Mouse (Mus musculus): ENCODE data around the gene Pdzrn4.

Pdzrn4 gene

GRCm38 (mm10) chr15:92746081-92746480 is 349.4 kb downstream of the Pdzrn4 start:
- DNase-seq: no peak

DNA sequence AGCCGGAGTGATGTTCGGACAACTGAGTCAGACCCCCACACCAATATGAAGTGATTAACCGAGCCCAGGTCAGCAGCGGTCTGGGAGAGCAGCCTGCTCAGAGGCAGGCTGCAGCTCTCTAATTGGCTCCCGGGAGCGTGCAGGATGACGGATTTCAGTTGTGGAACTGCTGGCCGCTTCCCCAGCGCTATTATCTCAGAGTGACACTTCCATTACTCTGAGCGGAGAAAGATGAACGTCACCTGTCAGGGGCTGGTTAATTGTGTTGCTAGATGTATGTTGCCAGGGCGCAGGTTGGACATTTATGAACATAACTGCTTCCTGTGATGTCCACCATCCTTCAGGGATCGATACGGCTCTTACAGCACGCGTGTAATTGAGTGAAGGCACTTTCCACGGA is 355.5 kb downstream of the Pdzrn4 start:
- DNase-seq: no peak

DNA sequence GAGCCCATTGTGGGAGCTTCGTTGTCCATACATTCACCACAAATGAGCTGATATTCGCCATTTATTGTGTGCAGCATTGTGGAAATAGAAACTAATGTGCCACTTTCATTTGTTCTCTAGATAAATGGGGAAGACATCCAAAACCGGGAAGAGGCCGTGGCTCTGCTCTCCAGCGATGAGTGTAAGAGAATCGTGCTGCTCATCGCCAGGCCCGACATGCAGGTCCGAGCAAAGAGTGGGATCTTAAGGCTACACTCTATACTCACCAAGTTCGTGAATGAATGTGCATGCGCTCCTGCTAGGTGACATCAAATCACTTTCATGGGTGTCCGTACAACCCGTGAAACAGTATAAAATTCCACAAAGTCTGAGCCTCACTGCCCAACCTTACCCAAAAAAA is 355.9 kb downstream of the Pdzrn4 start:
- no peak for DNase-seq

GRCm38 (mm10) chr15:92757085-92757903 is 360.6 kb downstream of the Pdzrn4 start:
- no peak for DNase-seq

DNA sequence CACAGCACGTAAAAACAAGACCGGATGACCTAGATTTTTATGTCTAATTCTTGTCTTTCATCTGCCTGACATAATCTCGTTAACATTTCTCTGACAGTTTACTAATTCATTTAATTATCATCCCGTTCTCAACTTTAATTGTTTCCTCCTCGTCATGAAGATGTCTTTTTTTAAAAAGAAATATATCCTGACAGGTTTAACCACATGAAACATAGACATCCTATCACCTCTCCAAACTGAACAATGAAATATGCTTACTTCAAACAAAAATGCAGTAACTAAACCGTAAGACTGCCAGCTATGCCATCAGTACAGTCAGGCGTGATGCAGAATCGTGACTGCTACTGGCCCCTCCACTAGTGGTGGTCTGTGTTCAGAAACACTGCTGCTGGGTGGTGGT is 362.3 kb downstream of the Pdzrn4 start:
- no peak for DNase-seq

DNA sequence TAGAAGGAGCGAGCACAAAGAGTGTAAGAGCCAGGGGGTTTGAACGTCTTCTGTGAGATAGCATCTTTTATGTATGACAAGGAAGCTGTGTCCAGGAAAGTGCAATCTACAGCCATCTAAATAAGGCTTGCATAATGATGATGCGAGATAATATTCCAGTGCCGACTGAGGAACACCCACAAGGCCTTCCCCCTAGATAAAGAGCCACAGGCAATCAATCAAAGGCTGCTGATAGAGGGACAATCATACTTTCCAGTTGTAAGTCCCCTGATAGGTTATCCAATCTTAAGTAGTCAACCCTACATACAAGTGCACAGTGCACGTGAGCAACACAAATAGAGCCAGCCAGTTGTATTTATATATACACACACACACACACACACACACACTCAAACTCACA is 366.6 kb downstream of the Pdzrn4 start:
- no peak for DNase-seq

DNA sequence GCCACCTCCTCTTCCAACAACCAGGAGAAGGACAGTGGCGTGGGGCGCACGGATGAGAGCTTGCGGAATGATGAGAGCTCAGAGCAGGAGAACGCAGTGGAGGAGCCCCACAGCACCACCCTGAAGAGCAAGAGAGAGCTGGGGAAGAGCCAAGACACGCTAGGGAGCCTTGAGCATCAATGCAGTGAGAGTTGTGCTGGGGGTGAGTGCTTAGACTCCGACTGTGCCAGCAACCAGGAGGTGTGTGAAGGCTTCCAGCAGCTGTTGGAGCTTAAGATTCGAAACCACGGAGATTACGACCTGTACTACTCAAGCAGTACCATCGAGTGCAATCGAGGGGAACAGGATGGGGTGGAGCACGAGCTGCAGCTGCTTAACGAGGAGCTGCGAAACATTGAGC is 372.9 kb downstream of the Pdzrn4 start:
- no peak for DNase-seq

DNA sequence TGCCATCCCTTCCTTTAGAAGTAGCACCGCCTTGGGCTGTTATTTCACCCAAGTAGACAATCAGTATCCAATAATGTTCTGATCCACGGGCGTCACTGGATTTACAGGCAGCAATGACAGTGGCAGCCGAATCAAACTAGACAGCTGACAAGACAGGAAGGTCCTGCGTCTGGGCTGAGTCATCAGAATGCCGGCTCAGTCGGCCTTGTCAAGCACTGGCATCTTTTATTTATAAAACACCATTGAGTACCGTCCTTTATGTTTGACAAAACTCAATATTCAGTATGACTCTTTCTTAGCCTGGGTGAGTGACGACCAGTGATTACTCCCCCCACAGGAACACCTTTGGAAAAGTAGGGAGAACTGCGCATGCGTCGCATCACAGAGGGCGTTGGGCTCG is 391.4 kb downstream of the Pdzrn4 start:
- DNase-seq: no peak

DNA sequence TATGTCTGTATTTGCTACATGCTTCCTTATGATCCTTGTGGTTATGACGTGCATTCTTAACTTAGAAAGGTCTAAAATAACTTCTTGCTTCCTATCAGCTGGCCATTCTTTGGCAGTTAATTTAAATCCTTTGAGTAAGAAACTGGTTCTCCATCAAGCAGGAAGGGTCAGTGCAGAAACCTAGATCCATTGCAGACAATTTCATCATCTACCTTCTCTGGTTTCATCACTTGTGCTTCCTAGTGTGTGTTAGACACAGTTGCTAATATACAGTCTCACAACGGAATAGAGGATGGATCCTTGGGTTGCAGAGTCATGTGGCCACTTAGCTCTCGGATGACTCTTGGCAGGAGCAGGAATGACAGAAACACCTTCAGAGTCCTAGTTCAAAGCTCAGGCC is 397.6 kb downstream of the Pdzrn4 start:
- no peak for DNase-seq

DNA sequence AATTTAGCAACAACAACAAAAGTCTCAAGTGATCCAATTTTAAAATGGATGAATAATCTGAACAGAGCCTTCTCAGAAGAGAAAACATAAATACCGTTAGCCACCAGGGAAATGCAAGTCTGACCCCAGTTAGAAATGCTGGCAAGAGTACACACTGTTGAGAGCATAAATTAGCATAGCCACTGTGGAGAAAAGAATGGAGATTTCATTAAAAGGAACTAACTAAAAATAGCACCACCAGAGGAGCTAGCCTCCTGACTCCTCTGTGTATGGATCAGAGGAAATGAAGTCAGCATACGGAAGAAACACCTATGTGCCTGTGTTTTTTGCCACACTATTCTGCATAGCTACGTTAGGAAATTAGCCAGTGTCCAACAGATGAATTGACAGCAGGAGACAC is 409.3 kb downstream of the Pdzrn4 start:
- no peak for DNase-seq

DNA sequence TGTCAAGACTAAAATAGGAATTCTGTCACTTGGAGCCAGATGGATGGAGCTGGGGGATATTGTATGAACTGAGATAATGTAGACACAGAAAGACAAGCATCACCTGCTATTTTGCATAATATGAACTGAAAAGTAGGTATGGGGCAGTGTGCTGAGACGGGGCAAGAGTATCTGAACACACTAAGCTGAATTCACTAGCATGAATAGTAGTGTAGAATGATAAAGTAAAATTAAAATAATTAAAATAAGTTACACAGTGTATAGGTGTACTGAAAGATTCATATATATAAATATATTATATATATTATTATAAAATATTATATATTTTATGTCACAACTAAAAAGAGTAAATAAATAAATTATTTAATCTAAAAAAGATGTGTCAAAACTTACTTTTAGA is 409.7 kb downstream of the Pdzrn4 start:
- DNase-seq: no peak
